Mouse (Mus musculus) left cerebral cortex, postnatal 25 days (tissue): Measurements from ENCODE around the gene Nupr1. TPM values are rescaled to one million over a fixed set of nuclear protein-coding genes. Genes with fewer than 3 reads are reported as not detected.

Source experiments
- DNase-seq, 2 experiments: peaks; one replicate each; pipeline ENCODE4 v3.0.0; 2022; ENCODE audit warnings: low spot score in 2 of 2, mixed read lengths in 1 of 2
- intact Hi-C: fragments of 180-260 bp; cut with DNase I; formaldehyde crosslinking; loops from one replicate; pipeline ENCODE4 v1.15.1; 2025
- total RNA-seq, 2 experiments: library from RNA; stranded (reverse); gene quantifications; 2 replicates each; pipeline ENCODE4 v1.2.3; 2021

Gene Nupr1
- total RNA-seq, 2 experiments from 2014 or later: 15.7 to 22.1 TPM

DNA sequence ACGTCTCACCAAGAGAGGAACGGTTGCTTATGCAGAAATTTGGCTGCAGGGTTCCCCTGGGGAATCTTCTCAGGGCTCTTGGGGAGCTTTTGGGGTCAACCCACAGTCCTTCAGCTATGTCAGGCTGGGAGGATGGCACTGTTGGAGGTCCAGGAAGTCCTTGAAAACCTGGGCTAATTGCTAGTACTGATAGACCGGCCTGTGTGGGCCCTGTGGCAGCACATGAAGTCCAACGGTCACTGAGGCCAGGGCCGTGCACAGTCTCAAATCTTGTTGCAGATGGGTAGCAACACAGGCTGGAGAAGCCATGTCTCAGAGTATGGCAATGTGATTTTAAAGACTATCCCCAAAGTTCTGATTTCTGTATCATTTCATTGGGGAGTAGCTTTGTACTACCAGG is 22.9 kb downstream of the Nupr1 start:
- intact Hi-C loops: no loop called here

DNA sequence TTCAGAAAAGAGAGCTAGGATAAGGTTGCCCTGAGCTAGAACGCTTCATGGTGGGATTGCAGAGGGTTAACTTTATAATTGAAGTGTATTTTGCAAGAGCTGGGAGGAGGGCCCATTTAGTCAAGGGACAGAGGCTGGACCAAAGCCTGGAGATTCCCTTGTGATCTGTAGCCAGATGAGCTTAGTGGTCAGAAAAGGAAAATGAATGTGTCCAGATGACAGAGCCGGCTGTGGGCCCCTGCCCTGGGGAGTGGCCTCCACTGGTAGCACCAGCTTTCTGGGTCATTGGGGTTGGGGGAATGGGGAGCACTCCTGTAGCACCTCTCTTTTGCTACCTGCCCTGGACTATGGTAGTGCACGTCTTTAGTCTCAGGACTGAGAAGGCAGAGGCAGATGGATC is 23.6 kb downstream of the Nupr1 start:
- DNase-seq: no peak
- intact Hi-C loops: no loop called here

More for the DNA sequence above, 22.9 kb downstream of the Nupr1 start:
- no peak for DNase-seq

GRCm38 (mm10) chr7:126606611-126607010 is 24.1 kb downstream of the Nupr1 start:
- intact Hi-C loops: no loop called here
- no peak for DNase-seq

DNA sequence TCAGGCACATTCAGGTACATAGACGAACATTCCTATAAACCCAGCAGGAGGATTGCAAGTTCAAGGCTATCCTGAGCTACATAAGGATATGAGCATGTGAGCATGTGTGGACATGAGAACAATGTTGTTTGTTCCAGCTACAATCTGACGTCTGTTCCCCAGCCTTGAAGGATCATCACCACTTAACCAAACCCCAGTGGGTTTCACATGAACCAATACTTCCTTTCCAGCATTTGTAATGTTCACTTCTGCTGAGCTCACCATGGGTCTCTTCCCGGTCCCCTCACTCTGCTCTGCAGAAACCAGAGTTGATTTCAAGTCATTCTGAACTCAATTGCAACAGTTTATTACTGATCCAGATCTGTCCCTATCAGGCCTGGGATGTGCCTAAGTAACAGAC is 28.0 kb downstream of the Nupr1 start:
- intact Hi-C loops: no loop called here
- DNase-seq: no peak

DNA sequence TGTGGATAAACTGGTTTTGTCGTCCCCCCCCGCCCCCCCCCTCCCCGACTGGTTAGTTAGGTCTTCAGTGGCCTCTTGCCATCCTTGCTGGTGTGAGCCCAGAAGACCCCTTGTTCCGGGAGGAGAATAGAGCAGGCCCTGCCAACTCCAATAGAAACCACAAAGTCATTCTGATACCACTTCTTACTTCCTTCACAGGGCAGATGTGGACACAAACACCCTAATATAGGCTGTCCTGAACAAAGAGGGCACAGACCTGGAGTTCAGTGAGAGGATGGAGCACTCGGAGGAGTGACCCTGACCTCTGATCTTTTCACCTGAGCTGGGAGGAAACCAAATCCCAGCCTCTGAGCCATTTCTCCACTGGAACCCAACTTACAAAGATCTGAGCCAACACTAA is 28.8 kb downstream of the Nupr1 start:
- intact Hi-C loops: no loop called here
- DNase-seq: no peak

- intact Hi-C loops: no loop called here
- DNase-seq: no peak
Observed at GRCm38 (mm10) chr7:126598919-126599318, 31.7 kb downstream of the Nupr1 start.

GRCm38 (mm10) chr7:126596414-126596813 is 34.2 kb downstream of the Nupr1 start:
- DNase-seq: no peak
- intact Hi-C loops: no loop called here

- no peak for DNase-seq
- intact Hi-C loops: no loop called here
Observed at GRCm38 (mm10) chr7:126595890-126596289, 34.8 kb downstream of the Nupr1 start.

DNA sequence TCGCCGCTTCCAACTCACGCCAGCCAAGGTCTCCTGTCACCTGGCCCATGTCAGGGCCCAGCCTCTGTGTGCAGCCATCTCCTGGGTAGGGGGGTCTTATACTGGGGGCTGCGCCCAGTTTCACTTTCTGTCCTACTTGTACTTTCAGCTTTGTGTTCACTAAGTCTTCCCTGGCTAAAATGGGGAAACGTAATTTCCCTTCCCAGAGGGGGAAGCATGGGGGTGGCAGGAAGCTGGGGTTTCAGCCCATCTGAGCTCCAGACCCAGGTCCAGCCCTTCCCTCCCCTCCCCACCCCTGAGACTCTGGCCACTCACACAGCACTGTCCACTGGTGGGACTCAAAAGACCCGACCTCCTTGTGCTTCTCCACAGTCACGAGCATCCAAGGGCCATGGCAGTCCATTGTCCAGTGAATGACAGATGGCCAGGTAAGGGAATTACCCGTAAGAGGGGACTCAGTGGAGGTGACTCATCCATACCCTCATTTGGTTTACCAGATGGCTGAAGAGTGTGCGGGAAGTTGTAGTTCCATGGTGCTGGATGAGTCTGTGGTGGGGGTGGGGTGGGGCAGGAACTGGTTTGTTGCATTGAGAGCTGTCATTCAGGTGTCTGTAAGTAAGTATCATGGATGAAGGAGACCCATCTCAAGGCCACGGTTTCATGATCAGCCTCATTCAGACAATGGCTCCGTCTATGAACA is 35.6 kb downstream of the Nupr1 start, which contains the start of gene Il27:
Il27 (minus strand) TSS at position 80 of the 700 bp plus-strand sequence.
- intact Hi-C loops: no loop called here
- DNase-seq: no peak

DNA sequence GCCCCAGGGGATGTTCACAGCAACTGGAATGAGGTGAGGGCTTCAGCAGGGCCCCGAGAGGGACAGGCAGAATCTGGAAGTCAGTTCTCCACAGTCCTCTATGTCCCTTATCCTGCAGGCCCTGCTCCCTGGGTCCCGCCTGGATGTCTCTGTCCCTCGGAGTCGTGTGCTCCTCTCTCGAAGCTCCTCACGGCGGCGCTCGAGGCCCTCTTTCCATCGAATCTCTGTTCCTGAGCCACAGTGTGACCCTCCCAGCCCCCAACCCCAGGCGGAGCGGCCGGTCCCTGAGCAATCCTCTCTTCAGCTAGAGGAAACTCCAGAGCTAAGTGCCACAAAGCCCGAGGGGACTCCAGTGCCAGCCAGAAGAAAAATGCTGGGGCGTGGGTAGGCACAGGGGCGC is 42.9 kb downstream of the Nupr1 start:
- intact Hi-C loops: loop anchor here (2.0 kb wide), 1 partner anchor 49 kb away; no protein-coding TSS in a partner anchor
- DNase-seq: peak; percentile 27 to 28

DNA sequence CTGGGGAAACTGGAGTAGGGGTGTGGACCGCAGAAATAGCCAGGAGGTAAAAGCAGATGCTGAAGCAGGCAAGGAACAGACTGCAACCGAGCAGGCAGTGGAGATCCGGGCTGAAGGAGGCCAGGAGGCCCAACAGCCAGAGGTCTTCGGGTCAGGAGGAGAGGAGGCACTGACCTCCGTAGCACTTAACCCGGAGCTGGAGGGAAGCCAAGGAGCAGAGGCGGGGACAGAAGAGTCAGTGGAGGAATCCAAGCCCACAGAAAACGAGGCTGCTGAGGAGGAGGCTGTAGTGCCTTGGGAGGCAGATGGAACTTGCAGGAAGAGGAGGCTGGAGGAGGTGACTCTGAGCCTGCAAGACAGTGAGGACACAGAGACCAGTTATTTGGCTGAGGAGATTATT is 43.8 kb downstream of the Nupr1 start:
- intact Hi-C loops: no loop called here
- DNase-seq: no peak

DNA sequence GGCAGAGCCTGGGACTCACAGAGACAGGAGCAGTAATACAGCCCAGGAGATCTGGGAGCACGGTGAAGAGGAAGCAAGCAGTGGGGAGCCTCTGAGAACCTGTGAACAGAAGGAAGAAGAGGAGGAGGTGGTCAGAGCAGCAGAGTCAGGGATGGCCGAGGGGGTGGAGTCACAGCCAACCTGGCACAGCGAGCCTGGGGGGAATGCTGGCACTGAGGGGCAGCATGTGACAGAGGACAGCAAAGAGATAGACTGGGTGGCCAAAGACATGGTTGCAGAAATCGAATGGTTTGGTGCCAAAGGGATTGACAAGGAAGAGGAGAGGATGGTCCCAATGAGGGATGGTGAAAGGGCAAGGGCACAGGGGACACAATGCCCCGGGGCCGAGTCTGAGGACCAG is 44.9 kb downstream of the Nupr1 start, which contains the start of gene Cln3:
Cln3 (minus strand) TSS at position 101 of the 400 bp plus-strand sequence.
- intact Hi-C loops: no loop called here

GRCm38 (mm10) chr7:126584506-126584977 is 46.1 kb downstream of the Nupr1 start, which contains the start of gene Apobr:
Gene Apobr (plus strand): TSS chr7:126584942.
- DNase-seq: peak in 1 of 2 experiments; percentile 28

More for the DNA sequence above, 44.9 kb downstream of the Nupr1 start, which contains the start of gene Cln3:
- DNase-seq: no peak

DNA sequence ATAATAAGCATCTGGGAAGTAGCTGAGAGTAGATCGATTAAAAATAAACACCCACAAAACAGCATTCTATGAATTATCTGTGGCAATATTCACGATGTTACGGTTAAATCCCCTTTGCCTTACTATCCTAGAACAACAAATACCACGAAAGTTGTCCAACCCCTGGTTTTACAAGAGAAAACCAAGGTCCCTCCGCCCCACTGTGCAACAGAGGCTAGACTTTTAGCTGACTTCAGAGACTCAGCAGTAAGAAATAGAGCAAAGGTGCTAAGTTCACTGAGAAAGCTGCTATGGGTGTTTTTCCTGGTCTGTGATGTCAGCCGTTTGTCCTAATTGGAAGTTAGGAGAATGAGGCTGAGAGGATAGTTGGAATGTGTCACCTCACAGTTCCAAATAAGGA is 46.9 kb downstream of the Nupr1 start:
- intact Hi-C loops: loop anchor here (2.0 kb wide), 1 partner anchor 111 kb away; the partner anchor contains the start of genes Bola2 and Slx1b
- DNase-seq: no peak

More at GRCm38 (mm10) chr7:126584506-126584977, 46.1 kb downstream of the Nupr1 start, which contains the start of gene Apobr:
- intact Hi-C loops: no loop called here

DNA sequence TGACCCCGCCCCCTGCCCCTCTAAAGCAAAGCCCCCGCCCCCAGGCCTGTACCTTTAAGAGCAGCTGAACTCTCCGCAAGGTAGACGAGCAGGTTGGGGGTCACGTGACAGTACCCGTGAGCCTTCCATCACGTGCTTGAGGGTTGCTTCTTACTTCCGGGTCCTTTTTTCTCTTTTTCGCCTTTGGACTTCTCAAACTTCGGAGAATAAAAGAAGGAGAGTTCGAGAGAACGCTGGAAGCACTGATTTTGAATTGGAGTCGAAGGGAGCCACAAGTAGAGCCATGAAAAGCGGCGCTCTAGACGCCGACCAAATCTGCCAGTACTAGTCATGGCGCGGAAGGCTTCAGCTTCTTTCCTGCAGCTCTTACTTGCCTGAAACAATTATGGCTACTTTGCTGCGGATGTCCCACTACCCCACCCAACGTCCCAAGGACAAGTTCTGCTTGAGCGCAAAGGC is 47.4 kb downstream of the Nupr1 start:
- DNase-seq: peak; percentile 87 to 93
- intact Hi-C loops: loop anchor here (2.0 kb wide), 1 partner anchor 112 kb away; the partner anchor contains the start of genes Bola2 and Slx1b

DNA sequence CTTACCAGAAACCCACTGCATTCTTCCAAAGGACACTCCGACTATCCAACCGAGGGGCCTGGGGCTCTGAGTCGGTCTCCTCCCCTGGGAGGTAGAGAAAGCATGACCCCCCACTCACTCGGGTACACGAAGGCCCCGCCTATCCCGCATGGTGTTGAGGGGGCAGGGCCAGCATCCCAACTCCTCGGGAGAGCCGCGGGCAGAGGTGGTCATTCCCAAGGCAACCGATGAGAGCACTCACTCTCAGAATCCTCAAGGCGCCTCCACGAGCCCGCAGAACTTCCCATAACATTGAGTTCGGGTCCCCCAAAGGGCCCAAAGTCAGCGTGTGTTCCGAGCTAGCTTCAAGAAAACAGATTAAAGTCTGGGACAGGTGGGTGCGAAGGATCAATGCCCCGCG is 47.9 kb downstream of the Nupr1 start:
- intact Hi-C loops: loop anchor here (2.0 kb wide), 1 partner anchor 112 kb away; the partner anchor contains the start of genes Bola2 and Slx1b
- DNase-seq: no peak

DNA sequence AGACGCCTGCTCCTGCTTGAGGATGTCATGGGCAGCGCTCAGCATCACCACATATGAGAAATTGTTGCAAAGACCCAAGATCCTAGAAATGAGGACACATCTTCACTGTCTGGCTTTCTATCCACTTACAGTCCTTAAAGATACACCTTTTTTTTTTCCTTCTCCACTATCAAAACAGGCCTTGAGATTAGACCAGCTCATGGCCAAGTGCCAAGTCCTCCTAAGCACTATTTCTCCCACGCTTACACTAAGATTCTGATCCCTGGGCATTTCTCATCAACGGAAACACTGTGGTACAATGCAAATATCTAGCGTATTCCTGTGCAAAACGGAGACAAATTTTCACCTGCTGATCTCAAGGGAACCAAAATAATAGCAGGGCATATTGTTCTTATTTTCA is 49.0 kb downstream of the Nupr1 start:
- no peak for DNase-seq
- intact Hi-C loops: loop anchor here (2.0 kb wide), 1 partner anchor 113 kb away; the partner anchor contains the start of genes Bola2 and Slx1b

GRCm38 (mm10) chr7:126579172-126579571 is 51.5 kb downstream of the Nupr1 start:
- DNase-seq: peak in 1 of 2 experiments; percentile 34
- intact Hi-C loops: no loop called here

DNA sequence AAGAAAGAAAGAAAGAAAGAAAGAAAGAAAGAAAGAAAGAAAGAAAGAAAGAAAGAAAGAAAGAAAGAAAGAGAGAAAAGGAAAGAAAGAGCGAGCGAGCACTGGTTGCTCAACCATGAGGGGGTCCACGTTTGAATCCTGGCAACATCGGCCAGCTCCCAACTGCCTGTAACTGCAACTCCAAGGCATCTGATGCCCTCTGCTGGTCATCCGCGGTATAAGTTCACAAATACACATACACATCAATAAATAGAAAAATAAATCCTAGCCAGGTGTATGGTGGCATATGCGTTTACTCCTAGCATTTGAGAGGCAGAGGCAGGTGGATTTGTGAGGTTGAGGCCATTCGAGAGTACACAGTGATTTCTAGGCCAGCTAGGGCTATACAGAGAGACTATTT is 53.7 kb downstream of the Nupr1 start:
- DNase-seq: peak in 1 of 2 experiments; percentile 33
- intact Hi-C loops: no loop called here
